Mouse (Mus musculus) G1E (cell line): ENCODE measurements around the gene Slamf1.

ENCODE experiments used
- CTCF ChIP-seq: IDR thresholded peaks from 2 replicates; pipeline ENCODE4 v1.5.1; 2012; ENCODE audit warnings: low read depth, low read length, inconsistent platforms, mixed read lengths
- GATA1 ChIP-seq: IDR thresholded peaks from 2 replicates; pipeline ENCODE4 v1.6.1; 2012; ENCODE audit warnings: borderline replicate concordance, low read length, inconsistent platforms, mixed read lengths
- GATA2 ChIP-seq: IDR thresholded peaks from 2 replicates; pipeline ENCODE4 v1.6.1; 2012; ENCODE audit warnings: low read depth, low read length, inconsistent platforms, borderline replicate concordance
- POLR2AphosphoS5 ChIP-seq: IDR thresholded peaks from 2 replicates; pipeline ENCODE4 v1.6.1; 2012; ENCODE audit warnings: low read depth, low read length, inconsistent platforms; ENCODE audit not compliant: insufficient replicate concordance
- TAL1 ChIP-seq: conservative IDR thresholded peaks from 2 replicates; pipeline ENCODE4 v1.6.1; 2012; ENCODE audit warnings: low read depth, low read length, inconsistent platforms, mixed read lengths

- TF ChIP-seq CTCF (no peak), POLR2AphosphoS5 (no peak), GATA1 (no peak), TAL1 (no peak), GATA2 (no peak)
Measured at GRCm38 (mm10) chr1:171774266-171774665, 7.3 kb downstream of the Slamf1 start.
